Mouse (Mus musculus) stomach, embryonic 15.5 days (tissue): ENCODE measurements around the gene Mcoln2. TPM values are rescaled to one million over a fixed set of nuclear protein-coding genes. Genes with fewer than 3 reads are reported as not detected.

Experiments used
- ATAC-seq: fragments of 200-750 bp; cut with Nextera tagmentation; 2 replicates; pipeline ENCODE4 v1.8.0; 2017; ENCODE audit warnings: low read depth, moderate number of reproducible peaks, moderate TSS enrichment; ENCODE audit not compliant: insufficient read depth, low FRiP score
- H3K27ac ChIP-seq: fragments of 300-500 bp; sonication (generic); 2 replicates; pipeline ENCODE4 v1.5.1; 2015; ENCODE audit warnings: mild to moderate bottlenecking, inconsistent platforms
- H3K27me3 ChIP-seq: fragments of 300-500 bp; sonication (generic); replicated peaks from 2 replicates; pipeline ENCODE4 v1.6.1; 2015; ENCODE audit warnings: inconsistent platforms
- H3K36me3 ChIP-seq: fragments of 300-500 bp; sonication (generic); 2 replicates; pipeline ENCODE4 v1.6.1; 2015; ENCODE audit warnings: inconsistent platforms
- H3K4me1 ChIP-seq: fragments of 300-500 bp; sonication (generic); 2 replicates; pipeline ENCODE4 v1.6.1; 2015; ENCODE audit warnings: inconsistent platforms
- H3K4me2 ChIP-seq: fragments of 300-500 bp; sonication (generic); 2 replicates; pipeline ENCODE4 v1.6.1; 2015; ENCODE audit warnings: mild to moderate bottlenecking, inconsistent platforms
- H3K4me3 ChIP-seq: fragments of 300-500 bp; sonication (generic); replicated peaks from 2 replicates; pipeline ENCODE4 v1.5.1; 2015; ENCODE audit warnings: inconsistent platforms
- H3K9ac ChIP-seq: fragments of 300-500 bp; sonication (generic); 2 replicates; pipeline ENCODE4 v1.6.1; 2015; ENCODE audit warnings: inconsistent platforms
- H3K9me3 ChIP-seq: fragments of 300-500 bp; sonication (generic); 2 replicates; pipeline ENCODE4 v1.6.1; 2016; ENCODE audit warnings: inconsistent platforms
- WGBS: fragments of 180-500 bp; shearing (Covaris S2); methylation state at CpG from one replicate; pipeline ENCODE4 v1.1.7; 2015; 5-methylcytosine and 5-hydroxymethylcytosine counted together
- polyA plus RNA-seq: library from polyadenylated mRNA; unstranded; fragments of >200 nt; fragmentation: Nextera tagmentation; extraction: Ambion mirVana; gene quantifications from 2 replicates; pipeline ENCODE4 v1.2.1, GENCODE M21; 2015

Gene Mcoln2
- polyA plus RNA-seq, 1 experiment from 2014 or later, result 2.3 TPM

- Histone ChIP-seq H3K36me3 (no peaks in the 10 kb centered on the region), H3K4me2 (no peak overlapping the region)
- ATAC-seq, result no peak; the same call in 1 of the 2 replicates
Measured at GRCm38 (mm10) chr3:146162197-146162596, 12.6 kb downstream of the Mcoln2 start.

GRCm38 (mm10) chr3:146169356-146169755, 19.7 kb downstream of the Mcoln2 start:
- no peaks in the 10 kb centered on the region for H3K36me3 ChIP-seq
- no peaks in the 10 kb centered on the region for H3K27me3 ChIP-seq
- no peak overlapping the region for H3K4me2 ChIP-seq
- H3K9ac ChIP-seq, result no peak overlapping the region
- H3K27ac ChIP-seq, result no peak overlapping the region
- H3K4me3 ChIP-seq, result no peak overlapping the region
- WGBS, result 89% methylated on average over 4 of the region's 4 CpGs
- ATAC-seq, result no peak
- H3K9me3 ChIP-seq, result peaks cover 3% of the 10 kb centered on the region; the same call in 1 of the 2 replicates
- H3K4me1 ChIP-seq, result no peaks in the 10 kb centered on the region

More at GRCm38 (mm10) chr3:146162197-146162596, 12.6 kb downstream of the Mcoln2 start:
- no peaks in the 10 kb centered on the region for H3K4me1 ChIP-seq
- WGBS, result 66% methylated on average over 4 of the region's 4 CpGs
- H3K27me3 ChIP-seq, result no peaks in the 10 kb centered on the region
- no peak overlapping the region for H3K9ac ChIP-seq
- no peak overlapping the region for H3K27ac ChIP-seq
- no peaks in the 10 kb centered on the region for H3K9me3 ChIP-seq
- no peak overlapping the region for H3K4me3 ChIP-seq

- ATAC-seq, result no peak
- H3K4me1 ChIP-seq, result no peaks in the 10 kb centered on the region
- 79% methylated on average over 5 of the region's 5 CpGs for WGBS
Measured at GRCm38 (mm10) chr3:146173030-146173429, 23.4 kb downstream of the Mcoln2 start.

GRCm38 (mm10) chr3:146174215-146174614, 24.6 kb downstream of the Mcoln2 start:
- ATAC-seq, result no peak
- peaks cover 3% of the 10 kb centered on the region; the same call in 1 of the 2 replicates for H3K9me3 ChIP-seq
- no peak overlapping the region for H3K4me2 ChIP-seq
- H3K4me1 ChIP-seq, result no peaks in the 10 kb centered on the region
- H3K4me3 ChIP-seq, result no peak overlapping the region
- no peak overlapping the region for H3K27ac ChIP-seq
- H3K27me3 ChIP-seq, result no peaks in the 10 kb centered on the region
- H3K36me3 ChIP-seq, result no peaks in the 10 kb centered on the region
- WGBS, result 80% methylated on average over 9 of the region's 9 CpGs
- no peak overlapping the region for H3K9ac ChIP-seq

More at GRCm38 (mm10) chr3:146173030-146173429, 23.4 kb downstream of the Mcoln2 start:
- Histone ChIP-seq H3K27ac (no peak overlapping the region), H3K4me3 (no peak overlapping the region), H3K9ac (no peak overlapping the region), H3K36me3 (no peaks in the 10 kb centered on the region), H3K9me3 (peaks cover 3% of the 10 kb centered on the region; the same call in 1 of the 2 replicates), H3K4me2 (no peak overlapping the region), H3K27me3 (no peaks in the 10 kb centered on the region)

- ATAC-seq, result no peak
- H3K27me3 ChIP-seq, result no peaks in the 10 kb centered on the region
- no peak overlapping the region for H3K27ac ChIP-seq
- peak overlapping the region; percentile 50; the same call in 1 of the 2 replicates for H3K4me2 ChIP-seq
- H3K9me3 ChIP-seq, result no peaks in the 10 kb centered on the region
- no peaks in the 10 kb centered on the region for H3K36me3 ChIP-seq
- H3K9ac ChIP-seq, result no peak overlapping the region
- no peak overlapping the region for H3K4me3 ChIP-seq
- H3K4me1 ChIP-seq, result peaks cover 6% of the 10 kb centered on the region; the same call in 1 of the 2 replicates
- WGBS, result 58% methylated on average over 7 of the region's 7 CpGs
Measured at GRCm38 (mm10) chr3:146177295-146177694, 27.7 kb downstream of the Mcoln2 start.

- 3% methylated on average over 16 of the region's 16 CpGs for WGBS
- no peaks in the 10 kb centered on the region for H3K9me3 ChIP-seq
- no peak overlapping the region for H3K27ac ChIP-seq
- peak; percentile 68; the same call in 1 of the 2 replicates for ATAC-seq
- H3K4me3 ChIP-seq, result peak overlapping the region; percentile 29; the same call in 1 of the 2 replicates
- H3K36me3 ChIP-seq, result no peaks in the 10 kb centered on the region
- H3K9ac ChIP-seq, result no peak overlapping the region
- H3K4me1 ChIP-seq, result peaks cover 6% of the 10 kb centered on the region; the same call in 1 of the 2 replicates
- H3K4me2 ChIP-seq, result peak overlapping the region; percentile 50
- no peaks in the 10 kb centered on the region for H3K27me3 ChIP-seq
Measured at GRCm38 (mm10) chr3:146177748-146178582, 28.3 kb downstream of the Mcoln2 start.

GRCm38 (mm10) chr3:146180341-146180740, 30.7 kb downstream of the Mcoln2 start:
- Histone ChIP-seq H3K27me3 (no peaks in the 10 kb centered on the region), H3K4me3 (no peak overlapping the region), H3K9me3 (no peaks in the 10 kb centered on the region), H3K36me3 (no peaks in the 10 kb centered on the region), H3K4me2 (no peak overlapping the region), H3K27ac (no peak overlapping the region), H3K4me1 (peaks cover 6% of the 10 kb centered on the region; the same call in 1 of the 2 replicates), H3K9ac (no peak overlapping the region)
- 36% methylated on average over 2 of the region's 2 CpGs for WGBS
- ATAC-seq, result no peak

- no peak overlapping the region for H3K4me2 ChIP-seq
- 40% methylated on average over 3 of the region's 3 CpGs for WGBS
- ATAC-seq, result no peak
Measured at GRCm38 (mm10) chr3:146180986-146181385, 31.4 kb downstream of the Mcoln2 start.

GRCm38 (mm10) chr3:146184992-146185657, 35.5 kb downstream of the Mcoln2 start:
- Histone ChIP-seq H3K9me3 (no peaks in the 10 kb centered on the region), H3K36me3 (no peaks in the 10 kb centered on the region), H3K4me3 (no peak overlapping the region), H3K4me1 (no peaks in the 10 kb centered on the region), H3K27me3 (no peaks in the 10 kb centered on the region), H3K27ac (no peak overlapping the region), H3K4me2 (no peak overlapping the region), H3K9ac (no peak overlapping the region)
- ATAC-seq, result 0 out of 2 replicates have a peak, but pooled peaks have one; percentile 33
- WGBS, result 24% methylated on average over 13 of the region's 13 CpGs

More at GRCm38 (mm10) chr3:146180986-146181385, 31.4 kb downstream of the Mcoln2 start:
- Histone ChIP-seq H3K9ac (no peak overlapping the region), H3K4me3 (no peak overlapping the region), H3K9me3 (no peaks in the 10 kb centered on the region), H3K27me3 (no peaks in the 10 kb centered on the region), H3K4me1 (peaks cover 6% of the 10 kb centered on the region; the same call in 1 of the 2 replicates), H3K36me3 (no peaks in the 10 kb centered on the region), H3K27ac (no peak overlapping the region)

GRCm38 (mm10) chr3:146186033-146186432, 36.4 kb downstream of the Mcoln2 start:
- Histone ChIP-seq H3K4me1 (no peaks in the 10 kb centered on the region), H3K36me3 (no peaks in the 10 kb centered on the region), H3K27ac (no peak overlapping the region), H3K4me3 (no peak overlapping the region), H3K4me2 (no peak overlapping the region), H3K9ac (no peak overlapping the region), H3K9me3 (no peaks in the 10 kb centered on the region), H3K27me3 (no peaks in the 10 kb centered on the region)
- WGBS, result 77% methylated on average over 10 of the region's 10 CpGs
- ATAC-seq, result no peak

- Histone ChIP-seq H3K9ac (no peak overlapping the region), H3K4me3 (no peak overlapping the region), H3K36me3 (no peaks in the 10 kb centered on the region), H3K27me3 (no peaks in the 10 kb centered on the region), H3K4me1 (no peaks in the 10 kb centered on the region), H3K27ac (no peak overlapping the region), H3K9me3 (no peaks in the 10 kb centered on the region), H3K4me2 (no peak overlapping the region)
- ATAC-seq, result no peak
- 74% methylated on average over 10 of the region's 10 CpGs for WGBS
Measured at GRCm38 (mm10) chr3:146189933-146190332, 40.3 kb downstream of the Mcoln2 start.

- no peaks in the 10 kb centered on the region for H3K36me3 ChIP-seq
- H3K9me3 ChIP-seq, result no peaks in the 10 kb centered on the region
- no peak overlapping the region for H3K27ac ChIP-seq
- no peak overlapping the region for H3K4me3 ChIP-seq
- H3K27me3 ChIP-seq, result no peaks in the 10 kb centered on the region
- H3K9ac ChIP-seq, result no peak overlapping the region
- WGBS, result 83% methylated on average over 1 of the region's 1 CpGs
- ATAC-seq, result no peak
- no peaks in the 10 kb centered on the region for H3K4me1 ChIP-seq
- no peak overlapping the region for H3K4me2 ChIP-seq
Measured at GRCm38 (mm10) chr3:146192507-146192906, 42.9 kb downstream of the Mcoln2 start.
